Mouse (Mus musculus): Measurements from ENCODE around the gene Gm9945. TPM values are rescaled to one million over a fixed set of nuclear protein-coding genes. Genes with fewer than 3 reads are reported as not detected.

Gene Gm9945
- polyA plus RNA-seq, 1 experiment from 2014 or later, result 0.38 TPM

- Histone ChIP-seq H3K4me1 (replicated peaks) (peaks cover 51% of the 10 kb centered on the region), H3K27ac (replicated peaks) (peak overlapping the region; percentile 79), H3K27me3 (peaks cover 6% of the 10 kb centered on the region; the same call in 1 of the 2 replicates), H3K9me3 (no peaks in the 10 kb centered on the region), H3K4me2 (peak overlapping the region; percentile 94), H3K36me3 (no peaks in the 10 kb centered on the region), H3K9ac (peak overlapping the region; percentile 90), H3K4me3 (peak overlapping the region; percentile 92)
- 43% methylated on average over 16 of the region's 16 CpGs for WGBS
- ATAC-seq (ENCODE audit: low FRiP score, low read depth), result no peak
Observed at GRCm38 (mm10) chr11:53521120-53521820, 41.3 kb downstream of the Gm9945 start.

DNA sequence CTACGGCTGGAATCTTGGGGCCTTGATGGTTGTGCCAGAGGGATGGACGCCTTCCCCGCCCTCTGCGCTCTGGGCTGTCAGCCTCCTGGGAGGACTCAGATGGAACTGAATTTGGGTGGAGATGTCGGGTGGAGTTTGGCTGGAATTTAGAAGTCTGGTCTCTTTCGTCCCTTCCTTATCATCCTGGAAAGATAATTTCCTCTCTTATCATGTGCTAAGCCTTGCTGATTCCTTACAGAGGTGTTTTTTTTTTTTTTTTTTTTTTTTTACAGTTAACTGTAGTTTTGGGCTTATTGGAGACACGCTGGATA is 41.8 kb downstream of the Gm9945 start:
- Histone ChIP-seq H3K4me3 (peak overlapping the region; percentile 92; the same call in 1 of the 2 replicates), H3K9ac (peak overlapping the region; percentile 90; the same call in 1 of the 2 replicates)

GRCm38 (mm10) chr11:53522362-53522761 is 42.4 kb downstream of the Gm9945 start:
- H3K4me1 ChIP-seq (replicated peaks), result peaks cover 51% of the 10 kb centered on the region
- no peak overlapping the region for H3K4me3 ChIP-seq
- WGBS, result 95% methylated on average over 3 of the region's 3 CpGs
- no peak overlapping the region for H3K9ac ChIP-seq
- H3K27me3 ChIP-seq, result peaks cover 6% of the 10 kb centered on the region; the same call in 1 of the 2 replicates
- no peaks in the 10 kb centered on the region for H3K9me3 ChIP-seq
- ATAC-seq (ENCODE audit: low FRiP score, low read depth), result no peak
- no peak overlapping the region for H3K4me2 ChIP-seq
- H3K36me3 ChIP-seq, result no peaks in the 10 kb centered on the region
- H3K27ac ChIP-seq (replicated peaks), result no peak overlapping the region

More for the DNA sequence above, 41.8 kb downstream of the Gm9945 start:
- no peak overlapping the region for H3K27ac ChIP-seq (replicated peaks)
- no peaks in the 10 kb centered on the region for H3K36me3 ChIP-seq
- no peaks in the 10 kb centered on the region for H3K9me3 ChIP-seq
- 83% methylated on average over 7 of the region's 7 CpGs for WGBS
- peaks cover 51% of the 10 kb centered on the region for H3K4me1 ChIP-seq (replicated peaks)
- ATAC-seq (ENCODE audit: low FRiP score, low read depth), result no peak
- H3K27me3 ChIP-seq, result peaks cover 6% of the 10 kb centered on the region; the same call in 1 of the 2 replicates
- peak overlapping the region; percentile 94 for H3K4me2 ChIP-seq

GRCm38 (mm10) chr11:53522930-53523329 is 43.0 kb downstream of the Gm9945 start:
- Histone ChIP-seq H3K4me1 (replicated peaks) (peaks cover 51% of the 10 kb centered on the region), H3K27ac (replicated peaks) (no peak overlapping the region), H3K9me3 (no peaks in the 10 kb centered on the region), H3K4me3 (no peak overlapping the region), H3K36me3 (no peaks in the 10 kb centered on the region), H3K4me2 (no peak overlapping the region), H3K27me3 (peaks cover 5% of the 10 kb centered on the region; the same call in 1 of the 2 replicates), H3K9ac (no peak overlapping the region)
- WGBS, result 63% methylated on average over 9 of the region's 9 CpGs
- no peak for ATAC-seq (ENCODE audit: low FRiP score, low read depth)

DNA sequence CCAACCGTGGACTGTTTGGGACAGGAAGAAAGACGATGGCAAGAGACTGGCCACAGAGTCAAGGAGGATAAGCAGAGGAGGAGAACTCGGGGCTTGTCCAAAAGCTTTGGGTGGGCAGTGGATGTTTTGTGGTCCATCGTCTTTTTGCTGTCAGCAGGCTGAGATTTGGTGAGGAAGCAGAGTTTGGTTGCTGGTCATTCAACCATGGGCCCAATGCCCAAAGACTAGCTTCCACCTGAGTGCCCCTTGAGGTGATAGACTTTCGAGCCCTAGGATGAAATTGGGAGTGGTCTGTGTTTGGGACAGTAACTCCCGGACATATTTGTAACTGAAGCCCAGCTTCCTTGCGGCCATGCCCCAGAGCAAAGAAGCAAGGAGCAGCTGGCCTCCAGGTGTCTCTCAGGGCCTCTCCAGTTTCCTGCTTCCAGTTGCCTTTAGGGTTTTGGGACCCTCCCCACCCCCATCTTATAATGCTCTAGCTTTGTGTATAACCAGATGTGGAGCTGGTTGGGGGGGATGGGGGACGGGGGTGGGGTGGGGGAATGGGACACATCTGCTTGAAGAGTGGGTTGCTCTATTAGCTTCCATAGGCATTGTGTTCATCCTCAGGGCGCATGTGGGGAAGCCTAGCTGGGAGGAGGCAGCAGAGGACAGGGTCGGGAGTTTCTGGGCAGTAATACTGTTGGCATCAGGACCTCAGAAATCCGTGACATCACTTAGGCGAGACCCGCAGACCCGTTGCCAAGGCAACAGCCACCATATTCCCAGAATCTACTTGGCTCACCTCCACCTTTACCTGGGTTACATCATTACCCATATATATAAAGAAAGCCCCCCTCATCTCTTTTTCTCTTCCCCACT is 43.8 kb downstream of the Gm9945 start:
- no peak overlapping the region for H3K4me2 ChIP-seq
- H3K9me3 ChIP-seq, result no peaks in the 10 kb centered on the region
- H3K27me3 ChIP-seq, result no peaks in the 10 kb centered on the region
- peaks cover 53% of the 10 kb centered on the region for H3K4me1 ChIP-seq (replicated peaks)
- no peaks in the 10 kb centered on the region for H3K36me3 ChIP-seq
- 83% methylated on average over 14 of the region's 14 CpGs for WGBS
- H3K9ac ChIP-seq, result no peak overlapping the region
- ATAC-seq (ENCODE audit: low FRiP score, low read depth), result no peak
- no peak overlapping the region for H3K4me3 ChIP-seq
- no peak overlapping the region for H3K27ac ChIP-seq (replicated peaks)

- Histone ChIP-seq H3K27ac (replicated peaks) (no peak overlapping the region), H3K27me3 (no peaks in the 10 kb centered on the region), H3K4me2 (no peak overlapping the region), H3K9me3 (no peaks in the 10 kb centered on the region), H3K9ac (no peak overlapping the region), H3K4me3 (no peak overlapping the region), H3K36me3 (no peaks in the 10 kb centered on the region), H3K4me1 (replicated peaks) (peaks cover 52% of the 10 kb centered on the region)
- ATAC-seq (ENCODE audit: low FRiP score, low read depth), result no peak
- WGBS, result 69% methylated on average over 6 of the region's 6 CpGs
Observed at GRCm38 (mm10) chr11:53524905-53525304, 44.9 kb downstream of the Gm9945 start.

GRCm38 (mm10) chr11:53525461-53525860 is 45.5 kb downstream of the Gm9945 start:
- no peak overlapping the region for H3K27ac ChIP-seq (replicated peaks)
- no peak overlapping the region for H3K4me2 ChIP-seq
- ATAC-seq (ENCODE audit: low FRiP score, low read depth), result no peak

GRCm38 (mm10) chr11:53528397-53529252 is 48.7 kb downstream of the Gm9945 start:
- no peak overlapping the region for H3K4me3 ChIP-seq
- no peak overlapping the region for H3K27ac ChIP-seq (replicated peaks)
- H3K9me3 ChIP-seq, result no peaks in the 10 kb centered on the region
- H3K4me2 ChIP-seq, result no peak overlapping the region
- H3K36me3 ChIP-seq, result no peaks in the 10 kb centered on the region
- H3K4me1 ChIP-seq (replicated peaks), result peaks cover 17% of the 10 kb centered on the region; the same call in 1 of the 2 replicates
- no peaks in the 10 kb centered on the region for H3K27me3 ChIP-seq
- no peak overlapping the region for H3K9ac ChIP-seq
- 84% methylated on average over 9 of the region's 9 CpGs for WGBS
- ATAC-seq (ENCODE audit: low FRiP score, low read depth), result no peak

More at GRCm38 (mm10) chr11:53525461-53525860, 45.5 kb downstream of the Gm9945 start:
- Histone ChIP-seq H3K9me3 (no peaks in the 10 kb centered on the region), H3K9ac (no peak overlapping the region), H3K27me3 (no peaks in the 10 kb centered on the region), H3K4me3 (no peak overlapping the region), H3K4me1 (replicated peaks) (peaks cover 47% of the 10 kb centered on the region), H3K36me3 (no peaks in the 10 kb centered on the region)
- 56% methylated on average over 4 of the region's 4 CpGs for WGBS

GRCm38 (mm10) chr11:53529253-53529557 is 49.2 kb downstream of the Gm9945 start:
- ATAC-seq (ENCODE audit: low FRiP score, low read depth), result no peak
- Histone ChIP-seq H3K27ac (replicated peaks) (no peak overlapping the region), H3K9ac (no peak overlapping the region), H3K9me3 (no peaks in the 10 kb centered on the region), H3K4me3 (no peak overlapping the region), H3K27me3 (no peaks in the 10 kb centered on the region), H3K4me2 (no peak overlapping the region), H3K4me1 (replicated peaks) (peaks cover 12% of the 10 kb centered on the region; the same call in 1 of the 2 replicates), H3K36me3 (no peaks in the 10 kb centered on the region)
- WGBS, result 60% methylated on average over 6 of the region's 6 CpGs

- H3K4me2 ChIP-seq, result no peak overlapping the region
- no peak for ATAC-seq (ENCODE audit: low FRiP score, low read depth)
Observed at GRCm38 (mm10) chr11:53530001-53530400, 50.0 kb downstream of the Gm9945 start.

More at GRCm38 (mm10) chr11:53530001-53530400, 50.0 kb downstream of the Gm9945 start:
- Histone ChIP-seq H3K4me3 (no peak overlapping the region), H3K36me3 (peaks cover 7% of the 10 kb centered on the region), H3K27me3 (no peaks in the 10 kb centered on the region), H3K4me1 (replicated peaks) (peaks cover 9% of the 10 kb centered on the region; the same call in 1 of the 2 replicates), H3K9me3 (no peaks in the 10 kb centered on the region), H3K27ac (replicated peaks) (no peak overlapping the region), H3K9ac (no peak overlapping the region)
- WGBS, result 87% methylated on average over 9 of the region's 9 CpGs

All from hindbrain, embryonic 15.5 days (tissue).